Mouse (Mus musculus): Measurements from ENCODE around the gene Evi5. TPM values are rescaled to one million over a fixed set of nuclear protein-coding genes. Genes with fewer than 3 reads are reported as not detected.

The Evi5 gene
- polyA plus RNA-seq, 1 experiment, result 37.2 TPM

DNA sequence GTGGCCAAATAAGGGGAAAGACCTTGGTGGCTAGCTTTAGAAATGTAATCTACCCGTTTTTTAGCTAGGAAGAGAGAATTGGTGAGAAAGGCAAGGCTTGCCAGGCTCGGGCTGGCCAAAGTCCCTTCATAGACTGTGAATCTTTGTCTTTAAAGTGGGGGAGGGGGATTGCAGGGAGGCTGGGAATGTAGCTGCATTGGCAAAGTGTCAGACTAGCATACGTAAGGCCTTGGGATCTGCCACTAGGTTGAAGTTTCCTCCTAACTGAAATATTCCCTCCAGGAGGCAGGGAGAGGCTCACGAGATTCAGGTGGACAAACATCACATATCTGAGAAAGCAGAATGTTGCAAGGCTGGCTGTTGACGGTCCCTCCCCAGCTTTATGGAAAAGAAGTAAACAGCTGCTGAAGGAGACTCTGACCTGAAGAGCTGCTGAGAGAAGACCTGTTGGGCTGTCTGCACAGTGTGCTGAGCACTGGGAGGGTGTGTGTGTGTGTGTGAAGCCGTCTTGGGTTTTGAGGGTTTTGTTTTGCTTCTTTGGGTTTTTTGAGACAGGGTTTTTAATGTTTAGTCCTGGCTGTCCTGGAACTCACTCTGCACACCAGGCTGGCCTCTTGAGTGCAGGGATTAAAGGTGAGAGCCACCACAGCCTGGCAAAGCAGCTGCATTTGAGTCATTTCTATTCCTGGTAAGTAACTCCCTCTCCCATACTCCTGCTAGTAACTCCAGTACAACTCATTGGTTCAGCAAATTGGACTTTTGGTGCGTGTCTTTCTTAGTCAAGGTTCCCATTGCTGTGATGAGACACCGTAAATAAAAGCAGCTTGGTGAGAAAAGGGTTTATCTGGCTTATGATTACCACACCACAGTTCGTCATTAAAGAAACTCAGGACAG lies 15.3 kb upstream of the Evi5 start:
- no peak overlapping the region for H3K4me3 ChIP-seq (replicated peaks; ENCODE audit: insufficient read depth, low read depth, low read length)
- DNase-seq, result no peak
- no peak overlapping the region for H3K27ac ChIP-seq (ENCODE audit: insufficient read depth, low read length)
- WGBS, result 53% methylated on average over 9 of the region's 9 CpGs
- H3K4me1 ChIP-seq (ENCODE audit: control insufficient read depth, insufficient read depth, low read length), result no peaks in the 10 kb centered on the region
- H3K27me3 ChIP-seq (ENCODE audit: control insufficient read depth, insufficient read depth, low read length), result no peaks in the 10 kb centered on the region
- TF ChIP-seq CTCF (IDR thresholded peaks at IDR 0.05; ENCODE audit: borderline replicate concordance, insufficient read depth, low read depth, low read length) (no peak), POLR2A (IDR thresholded peaks at IDR 0.05; ENCODE audit: borderline replicate concordance, insufficient read depth, low read length) (no peak)

DNA sequence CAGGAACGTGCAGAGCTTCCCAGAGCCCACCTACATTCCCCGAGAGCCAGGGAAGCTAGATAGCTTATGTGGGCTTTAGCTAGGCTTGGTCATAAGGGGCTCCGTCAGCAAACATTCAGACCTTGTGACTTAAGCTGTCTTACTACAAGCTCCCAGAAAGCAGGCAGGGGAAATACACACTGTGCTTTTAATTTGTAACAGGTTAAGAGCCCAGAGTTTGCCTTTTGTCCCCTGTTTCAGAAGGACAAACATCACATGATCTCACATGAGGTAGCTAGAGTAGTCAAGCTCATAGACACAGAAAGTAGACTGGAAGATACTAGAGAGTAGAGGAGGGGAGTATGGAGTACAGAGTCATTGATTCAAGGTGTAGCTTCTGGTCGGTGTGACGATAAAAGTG lies 5.8 kb upstream of the Evi5 start:
- Histone ChIP-seq H3K27ac (ENCODE audit: insufficient read depth, low read length) (no peak overlapping the region), H3K4me1 (ENCODE audit: control insufficient read depth, insufficient read depth, low read length) (no peaks in the 10 kb centered on the region), H3K4me3 (replicated peaks; ENCODE audit: insufficient read depth, low read depth, low read length) (no peak overlapping the region), H3K27me3 (ENCODE audit: control insufficient read depth, insufficient read depth, low read length) (no peaks in the 10 kb centered on the region)
- WGBS, result 83% methylated on average over 5 of the region's 5 CpGs
- no peak for DNase-seq
- TF ChIP-seq CTCF (IDR thresholded peaks at IDR 0.05; ENCODE audit: borderline replicate concordance, insufficient read depth, low read depth, low read length), result no peak
- TF ChIP-seq POLR2A (IDR thresholded peaks at IDR 0.05; ENCODE audit: borderline replicate concordance, insufficient read depth, low read length), result no peak

GRCm38 (mm10) chr5:107877053-107877452 lies 2.1 kb upstream of the Evi5 start:
- Histone ChIP-seq H3K4me3 (replicated peaks; ENCODE audit: insufficient read depth, low read depth, low read length) (no peak overlapping the region), H3K4me1 (ENCODE audit: control insufficient read depth, insufficient read depth, low read length) (no peaks in the 10 kb centered on the region), H3K27me3 (ENCODE audit: control insufficient read depth, insufficient read depth, low read length) (no peaks in the 10 kb centered on the region), H3K27ac (ENCODE audit: insufficient read depth, low read length) (no peak overlapping the region)
- 82% methylated on average over 1 of the region's 1 CpGs for WGBS
- TF ChIP-seq CTCF (IDR thresholded peaks at IDR 0.05; ENCODE audit: borderline replicate concordance, insufficient read depth, low read depth, low read length) (no peak), POLR2A (IDR thresholded peaks at IDR 0.05; ENCODE audit: borderline replicate concordance, insufficient read depth, low read length) (no peak)
- no peak for DNase-seq

- Histone ChIP-seq H3K4me3 (replicated peaks; ENCODE audit: insufficient read depth, low read depth, low read length) (no peak overlapping the region), H3K4me1 (ENCODE audit: control insufficient read depth, insufficient read depth, low read length) (no peaks in the 10 kb centered on the region)
- TF ChIP-seq CTCF (IDR thresholded peaks at IDR 0.05; ENCODE audit: borderline replicate concordance, insufficient read depth, low read depth, low read length) (no peak), POLR2A (IDR thresholded peaks at IDR 0.05; ENCODE audit: borderline replicate concordance, insufficient read depth, low read length) (no peak)
Measured at GRCm38 (mm10) chr5:107875261-107875611, 329 bp upstream of the Evi5 start.

DNA sequence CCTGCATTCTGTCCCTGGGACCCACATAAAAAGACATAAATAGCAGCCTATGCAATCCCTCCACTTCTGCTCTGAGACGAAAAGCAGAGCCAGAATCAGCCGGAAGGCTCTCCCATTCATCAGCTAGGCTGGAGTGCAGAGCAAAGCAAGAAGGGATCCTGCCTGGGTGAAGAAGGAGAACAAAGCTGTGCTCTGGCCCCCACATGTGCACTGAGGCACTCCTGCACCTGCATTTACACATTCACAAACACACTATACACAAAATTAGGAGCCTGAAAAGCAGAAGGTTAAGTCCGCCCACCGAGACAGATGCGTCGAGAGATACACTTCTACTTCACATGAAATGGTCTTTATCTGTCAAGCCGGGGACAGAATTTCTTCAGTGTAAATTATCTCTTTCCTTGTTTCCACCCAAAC lies 1.0 kb downstream of the Evi5 start:
- H3K27ac ChIP-seq (ENCODE audit: insufficient read depth, low read length), result no peak overlapping the region
- TF ChIP-seq POLR2A (IDR thresholded peaks at IDR 0.05; ENCODE audit: borderline replicate concordance, insufficient read depth, low read length) (no peak), CTCF (IDR thresholded peaks at IDR 0.05; ENCODE audit: borderline replicate concordance, insufficient read depth, low read depth, low read length) (no peak)
- DNase-seq, result no peak
- no peaks in the 10 kb centered on the region for H3K27me3 ChIP-seq (ENCODE audit: control insufficient read depth, insufficient read depth, low read length)
- WGBS, result 74% methylated on average over 7 of the region's 7 CpGs
- H3K4me3 ChIP-seq (replicated peaks; ENCODE audit: insufficient read depth, low read depth, low read length), result no peak overlapping the region
- no peaks in the 10 kb centered on the region for H3K4me1 ChIP-seq (ENCODE audit: control insufficient read depth, insufficient read depth, low read length)

More at GRCm38 (mm10) chr5:107875261-107875611, 329 bp upstream of the Evi5 start:
- no peak for DNase-seq
- Histone ChIP-seq H3K27me3 (ENCODE audit: control insufficient read depth, insufficient read depth, low read length) (no peaks in the 10 kb centered on the region), H3K27ac (ENCODE audit: insufficient read depth, low read length) (no peak overlapping the region)

GRCm38 (mm10) chr5:107873330-107873729 lies 1.6 kb downstream of the Evi5 start:
- Histone ChIP-seq H3K4me3 (replicated peaks; ENCODE audit: insufficient read depth, low read depth, low read length) (no peak overlapping the region), H3K27ac (ENCODE audit: insufficient read depth, low read length) (no peak overlapping the region), H3K27me3 (ENCODE audit: control insufficient read depth, insufficient read depth, low read length) (no peaks in the 10 kb centered on the region), H3K4me1 (ENCODE audit: control insufficient read depth, insufficient read depth, low read length) (no peaks in the 10 kb centered on the region)
- TF ChIP-seq CTCF (IDR thresholded peaks at IDR 0.05; ENCODE audit: borderline replicate concordance, insufficient read depth, low read depth, low read length), result no peak
- TF ChIP-seq POLR2A (IDR thresholded peaks at IDR 0.05; ENCODE audit: borderline replicate concordance, insufficient read depth, low read length), result no peak
- no peak for DNase-seq
- 83% methylated on average over 6 of the region's 6 CpGs for WGBS

DNA sequence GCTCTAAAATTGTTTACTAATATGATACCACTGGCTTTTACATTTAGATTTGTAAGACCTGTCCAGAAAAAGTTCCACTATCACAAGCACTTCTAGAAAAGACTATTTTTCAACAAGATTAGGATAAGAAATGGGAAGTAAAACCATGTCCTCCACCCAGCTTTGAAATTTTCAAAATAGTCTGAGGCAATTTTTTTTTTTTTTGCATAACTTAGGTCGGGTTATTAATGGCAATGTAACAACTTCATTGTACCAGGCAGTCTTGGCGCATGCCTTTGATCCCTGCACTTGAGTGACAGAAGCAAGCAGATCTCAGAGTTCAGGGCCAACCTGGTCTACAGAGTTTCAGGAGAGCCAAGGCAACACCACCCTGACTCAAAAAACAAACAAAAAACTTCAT lies 5.2 kb downstream of the Evi5 start:
- Histone ChIP-seq H3K4me3 (replicated peaks; ENCODE audit: insufficient read depth, low read depth, low read length) (no peak overlapping the region), H3K27ac (ENCODE audit: insufficient read depth, low read length) (no peak overlapping the region), H3K27me3 (ENCODE audit: control insufficient read depth, insufficient read depth, low read length) (no peaks in the 10 kb centered on the region), H3K4me1 (ENCODE audit: control insufficient read depth, insufficient read depth, low read length) (peaks cover 4% of the 10 kb centered on the region)
- no peak for TF ChIP-seq POLR2A (IDR thresholded peaks at IDR 0.05; ENCODE audit: borderline replicate concordance, insufficient read depth, low read length)
- TF ChIP-seq CTCF (IDR thresholded peaks at IDR 0.05; ENCODE audit: borderline replicate concordance, insufficient read depth, low read depth, low read length), result no peak
- 44% methylated on average over 2 of the region's 2 CpGs for WGBS
- no peak for DNase-seq

- TF ChIP-seq POLR2A (IDR thresholded peaks at IDR 0.05; ENCODE audit: borderline replicate concordance, insufficient read depth, low read length) (peak; percentile 45; the same call in 1 of the 2 replicates), CTCF (IDR thresholded peaks at IDR 0.05; ENCODE audit: borderline replicate concordance, insufficient read depth, low read depth, low read length) (no peak)
- Histone ChIP-seq H3K27me3 (ENCODE audit: control insufficient read depth, insufficient read depth, low read length) (no peaks in the 10 kb centered on the region), H3K4me3 (replicated peaks; ENCODE audit: insufficient read depth, low read depth, low read length) (peak overlapping the region; percentile 92), H3K27ac (ENCODE audit: insufficient read depth, low read length) (peak overlapping the region; percentile 76; the same call in 1 of the 2 replicates), H3K4me1 (ENCODE audit: control insufficient read depth, insufficient read depth, low read length) (peaks cover 4% of the 10 kb centered on the region)
- under 1% methylated on average over 58 of the region's 58 CpGs for WGBS
- DNase-seq, result peak; percentile 93 to 94
Measured at GRCm38 (mm10) chr5:107868905-107869424, 5.9 kb downstream of the Evi5 start.
